Mouse (Mus musculus): ENCODE results near the gene Pbld2.
"Not testable (repeated sequence)": the region's sequence is repeated elsewhere in the genome, so short reads cannot be mapped to it uniquely, and the experiment has no call there.

The Pbld2 gene

DNA sequence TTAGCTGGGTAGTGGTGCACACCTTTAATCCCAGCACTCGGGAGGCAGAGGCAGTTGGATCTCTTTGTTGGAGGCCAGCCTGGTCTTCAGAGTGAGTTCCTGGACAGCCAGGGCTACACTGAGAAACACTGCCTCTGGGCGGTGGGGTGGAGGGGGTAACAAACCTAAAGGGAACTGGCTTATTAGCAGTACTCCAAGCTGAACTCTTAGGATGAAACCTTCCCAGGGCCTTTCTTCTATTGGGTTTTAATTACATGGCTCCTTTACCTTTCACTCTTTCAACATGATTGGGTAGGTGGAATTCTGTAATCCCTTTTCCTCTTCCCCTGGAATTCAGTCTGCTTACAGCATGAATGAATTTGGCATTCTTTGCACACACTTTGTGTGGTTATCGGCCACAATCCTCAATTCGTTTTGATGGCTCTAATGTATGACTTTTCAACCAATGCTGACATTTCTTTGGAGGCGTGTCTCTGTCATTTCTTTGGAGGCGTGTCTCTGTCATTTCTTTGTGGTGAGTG lies 1.4 kb downstream of the Pbld2 start:
- in situ Hi-C loops (cut with MboI, MseI): no loop called here

DNA sequence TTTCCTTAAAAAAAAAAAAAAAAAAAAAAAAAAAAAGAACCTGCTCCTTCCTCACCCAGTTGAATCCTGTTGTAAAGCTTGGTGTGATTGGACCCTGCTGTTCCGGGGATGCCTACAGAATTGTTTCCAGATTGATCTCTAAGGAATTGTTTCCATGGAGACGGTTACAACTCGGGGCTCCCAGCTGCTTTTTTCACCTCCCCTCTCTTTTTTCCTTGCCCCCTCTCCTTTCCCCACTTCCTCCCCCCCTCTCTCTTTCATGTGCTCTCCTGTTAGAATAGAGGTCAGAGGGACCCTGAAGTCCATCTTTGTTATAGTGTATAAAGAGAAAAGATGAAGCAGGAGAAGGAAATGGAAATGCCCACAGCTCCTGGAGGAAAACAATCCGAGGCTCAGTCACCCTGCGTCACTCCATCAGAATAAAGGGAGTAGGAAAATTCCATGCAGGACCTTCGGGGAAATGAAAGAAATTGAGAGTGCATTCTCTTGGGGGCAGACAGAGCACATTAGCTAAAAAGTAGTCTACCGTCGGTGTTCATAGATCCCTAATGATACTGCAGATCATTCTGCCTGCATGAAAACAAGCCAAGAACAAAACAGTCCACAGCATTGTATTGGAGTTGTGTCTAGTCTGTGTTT lies 2.2 kb downstream of the Pbld2 start:
- in situ Hi-C loops (cut with MboI, MseI): no loop called here

DNA sequence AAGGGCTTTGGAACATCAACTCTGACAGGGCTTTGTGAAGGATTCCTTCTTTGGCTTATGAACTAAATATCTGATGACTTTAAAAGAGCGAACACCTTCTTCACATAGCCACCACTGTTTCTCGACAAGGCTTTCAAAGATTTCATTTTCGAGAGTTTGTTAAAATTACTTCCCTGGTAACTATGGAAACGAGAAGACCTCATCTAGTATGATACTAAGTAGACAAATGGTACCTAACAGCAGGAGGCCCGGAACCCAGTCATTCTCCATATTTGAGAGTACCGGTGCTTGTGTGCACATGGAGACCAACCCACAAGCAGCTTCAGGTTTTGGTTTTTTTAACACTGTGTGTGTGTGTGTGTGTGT lies 2.7 kb downstream of the Pbld2 start:
- in situ Hi-C loops (cut with MboI, MseI): no loop called here

DNA sequence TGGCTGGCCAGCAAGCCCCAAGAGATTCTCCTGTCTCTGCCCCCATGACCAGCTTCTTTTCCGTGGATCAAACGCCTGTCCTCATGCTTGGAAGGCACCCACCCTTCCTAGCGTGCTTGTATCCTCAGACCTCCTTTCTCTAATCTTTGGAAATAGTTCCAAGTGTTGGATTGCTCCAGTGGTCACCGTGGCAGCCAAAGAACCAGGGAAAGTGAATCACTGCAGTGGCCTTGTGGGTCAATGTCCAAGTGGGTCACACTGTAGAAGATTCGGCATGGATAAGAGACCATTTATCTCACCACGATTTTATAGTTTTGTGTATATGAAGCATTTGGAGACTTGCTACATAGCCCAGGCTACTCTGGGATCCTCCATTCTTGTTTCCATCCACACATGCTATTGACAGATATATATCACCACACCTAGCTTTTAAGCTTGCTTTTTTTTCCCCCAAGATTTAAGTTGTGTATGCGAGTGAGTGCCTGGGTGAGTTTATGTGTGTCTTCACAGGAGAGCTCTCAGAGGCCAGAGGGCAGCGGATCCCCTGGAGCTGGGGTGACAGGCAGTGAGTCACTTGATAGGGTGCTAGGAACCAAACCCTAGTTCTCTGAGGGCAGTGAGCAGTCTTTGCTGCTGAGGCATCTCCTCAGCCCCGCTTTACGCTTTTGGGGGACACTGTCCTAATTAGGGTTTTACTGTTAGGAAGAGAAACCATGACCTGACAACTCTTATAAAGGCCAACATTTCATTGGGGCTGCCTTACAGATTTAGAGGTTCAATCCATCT lies 3.5 kb downstream of the Pbld2 start:
- in situ Hi-C loops (cut with MboI, MseI): no loop called here

DNA sequence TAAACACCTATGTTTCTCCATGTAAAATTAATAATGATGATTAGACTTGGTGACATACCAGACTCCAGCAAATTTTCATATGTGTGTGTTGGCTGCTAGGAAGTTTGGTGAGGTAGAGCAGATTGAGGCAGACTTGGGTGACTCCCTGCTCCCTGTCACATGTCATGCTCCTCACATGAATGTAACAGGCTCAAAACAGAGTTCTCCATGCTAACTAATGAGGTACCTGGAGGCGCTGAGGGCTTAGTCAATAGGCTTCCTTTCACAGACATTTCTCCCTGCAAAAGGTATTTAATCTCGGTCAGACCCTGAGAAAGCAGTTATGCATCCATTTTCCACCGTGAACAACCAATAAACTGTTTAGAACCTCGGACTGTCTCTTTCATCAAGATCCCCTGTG lies 4.3 kb downstream of the Pbld2 start:
- in situ Hi-C loops (cut with MboI, MseI): no loop called here

DNA sequence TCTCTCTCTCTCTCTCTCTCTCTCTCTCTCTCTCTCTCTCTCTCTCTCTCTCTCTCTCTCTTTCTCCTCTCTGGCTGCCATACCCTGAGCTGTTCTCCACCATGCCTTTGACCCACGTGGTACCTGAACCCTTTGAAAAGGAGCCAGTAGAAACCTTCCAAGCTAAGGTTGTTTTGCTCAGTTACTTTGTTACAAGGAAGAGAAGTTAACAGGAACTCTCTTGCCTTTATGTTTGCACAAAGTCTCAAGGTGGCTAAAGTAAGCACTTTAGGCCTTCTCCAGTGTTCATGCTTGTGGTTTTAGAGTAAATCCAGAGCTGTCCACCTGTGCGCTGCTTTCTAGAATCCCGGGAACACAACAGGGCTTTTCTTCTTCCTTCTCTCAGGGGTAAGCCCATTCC lies 8.2 kb downstream of the Pbld2 start:
- in situ Hi-C loops (cut with MboI, MseI): no loop called here

DNA sequence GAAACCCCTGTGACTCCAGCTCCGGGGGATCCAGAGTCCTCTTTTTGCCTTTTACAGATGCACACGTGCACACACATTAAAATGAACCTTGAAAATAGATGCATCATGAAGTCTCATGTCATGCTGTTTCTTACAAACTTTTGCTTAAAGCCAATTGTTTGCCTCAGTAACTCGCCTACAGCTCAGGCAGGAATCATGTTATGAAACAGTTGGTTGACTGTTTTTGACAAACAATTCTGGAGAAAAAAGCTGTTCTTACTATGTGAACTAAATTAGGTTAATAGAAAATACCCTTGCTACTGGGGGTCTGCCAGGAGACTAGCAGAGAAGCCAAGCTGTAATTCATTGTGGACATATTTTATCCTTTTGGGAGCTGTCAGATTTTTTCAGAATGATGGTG lies 8.8 kb downstream of the Pbld2 start:
- in situ Hi-C loops (cut with MboI, MseI): no loop called here

DNA sequence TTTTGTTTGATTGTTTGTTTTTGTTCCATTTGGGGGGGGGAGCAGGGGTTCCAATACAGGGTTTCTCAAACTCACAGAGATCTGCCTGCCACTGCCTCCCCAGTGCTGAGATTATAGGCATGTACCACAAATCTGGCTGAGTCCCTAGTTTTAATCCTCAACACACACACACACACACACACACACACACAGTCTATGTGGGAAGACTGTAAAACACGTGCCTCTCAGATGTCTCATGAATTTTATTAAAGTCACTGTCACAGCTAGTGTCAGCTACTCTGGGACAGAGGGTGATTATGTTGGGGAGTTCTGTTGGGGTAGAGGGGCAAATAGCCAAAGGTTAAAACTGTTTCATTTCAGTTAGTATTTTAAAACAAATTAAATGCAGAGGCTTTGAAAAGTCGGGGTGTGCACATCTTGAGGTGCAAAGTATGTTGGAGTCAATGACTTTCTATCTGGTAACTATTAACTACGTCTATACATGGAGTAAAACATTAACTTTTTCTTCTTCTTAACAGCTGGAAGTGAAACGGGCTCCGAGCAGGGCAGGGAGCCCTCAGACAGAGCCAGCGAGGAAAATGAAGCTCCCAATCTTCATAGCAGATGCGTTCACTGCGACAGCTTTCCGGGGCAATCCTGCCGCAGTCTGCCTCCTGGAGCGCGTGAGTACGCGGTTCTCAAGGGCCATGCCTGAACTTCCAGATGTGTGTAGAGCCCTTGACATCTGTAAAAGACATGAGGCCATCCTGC lies 14.6 kb downstream of the Pbld2 start:
- in situ Hi-C loops (cut with MboI, MseI): no loop called here

DNA sequence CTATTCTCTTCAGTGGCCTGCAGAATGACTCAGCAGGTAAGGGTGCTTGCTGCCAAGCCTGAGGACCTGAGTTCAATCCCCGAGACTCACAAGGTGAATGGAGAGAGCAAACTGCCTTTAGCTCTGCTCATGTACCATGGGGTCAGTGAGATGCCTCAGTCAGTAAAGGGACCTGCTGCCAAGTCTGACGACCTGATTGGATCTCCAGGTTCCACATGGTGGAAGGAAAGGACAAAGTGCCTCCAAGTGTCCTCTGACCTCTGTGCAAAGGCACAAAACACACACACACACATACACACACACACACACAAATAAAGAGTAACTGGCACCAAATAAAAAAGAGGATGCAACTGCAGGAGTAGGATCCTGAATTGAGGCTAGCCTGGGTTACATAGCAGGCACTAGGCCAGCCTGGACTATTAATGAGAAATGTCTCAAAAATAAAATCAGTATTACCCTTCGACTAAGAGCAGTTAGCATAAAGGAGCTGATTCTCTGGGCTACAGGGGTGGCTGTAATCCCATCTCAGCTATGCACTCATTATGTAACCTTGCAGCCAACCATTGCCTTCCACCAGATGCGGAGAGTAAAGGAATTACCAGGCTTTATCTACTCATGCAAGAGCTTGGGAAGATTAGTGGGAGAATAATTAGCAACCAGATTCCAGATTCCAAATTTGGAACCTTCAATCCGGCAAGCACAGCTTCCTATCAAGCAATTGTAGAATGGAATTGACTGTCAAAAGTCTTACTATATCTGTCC lies 15.9 kb downstream of the Pbld2 start:
- in situ Hi-C loops (cut with MboI, MseI): loop anchor here (5.0 kb wide), 2 partner anchors 42 to 77 kb away; no protein-coding TSS in a partner anchor

DNA sequence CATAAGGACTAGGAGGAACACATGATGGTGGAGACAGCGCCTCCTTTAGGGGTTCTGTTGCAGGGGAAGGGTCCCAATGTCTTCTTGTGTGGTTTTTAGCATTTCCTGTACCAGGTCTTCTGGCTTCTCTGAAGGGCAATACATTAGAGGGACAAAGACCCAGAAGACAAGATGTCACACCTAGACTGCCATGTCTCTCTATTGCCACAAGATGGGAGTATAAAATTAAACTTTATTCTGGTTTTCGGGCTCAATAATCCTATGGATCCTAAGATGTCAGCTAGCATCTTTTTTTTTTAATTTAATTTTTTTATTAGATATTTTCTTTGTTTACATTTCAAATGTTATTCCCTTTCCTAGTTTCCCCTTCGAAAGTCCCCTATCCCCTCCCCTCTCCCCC lies 19.0 kb downstream of the Pbld2 start:
- in situ Hi-C loops (cut with MboI, MseI): loop anchor here (5.0 kb wide), 2 partner anchors 39 to 74 kb away; no protein-coding TSS in a partner anchor

DNA sequence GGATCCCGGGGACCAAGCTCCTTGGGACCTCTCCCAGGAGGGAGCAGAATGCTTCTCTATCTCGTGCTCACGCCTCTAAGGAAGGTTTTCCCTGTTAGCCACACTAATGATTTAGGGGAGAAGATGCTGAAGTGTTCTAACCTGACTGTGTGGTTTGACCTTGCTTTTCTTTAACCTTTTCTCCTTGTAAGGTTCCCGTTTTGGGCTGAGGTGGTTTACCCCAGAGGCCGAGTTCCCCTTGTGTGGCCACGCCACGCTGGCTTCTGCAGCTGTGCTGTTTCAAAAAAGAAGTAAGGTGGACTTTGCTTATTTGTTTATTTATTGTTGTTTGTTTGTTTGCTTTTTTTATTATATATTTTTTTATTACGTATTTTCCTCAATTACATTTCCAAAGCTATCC lies 23.6 kb downstream of the Pbld2 start:
- in situ Hi-C loops (cut with MboI, MseI): no loop called here

DNA sequence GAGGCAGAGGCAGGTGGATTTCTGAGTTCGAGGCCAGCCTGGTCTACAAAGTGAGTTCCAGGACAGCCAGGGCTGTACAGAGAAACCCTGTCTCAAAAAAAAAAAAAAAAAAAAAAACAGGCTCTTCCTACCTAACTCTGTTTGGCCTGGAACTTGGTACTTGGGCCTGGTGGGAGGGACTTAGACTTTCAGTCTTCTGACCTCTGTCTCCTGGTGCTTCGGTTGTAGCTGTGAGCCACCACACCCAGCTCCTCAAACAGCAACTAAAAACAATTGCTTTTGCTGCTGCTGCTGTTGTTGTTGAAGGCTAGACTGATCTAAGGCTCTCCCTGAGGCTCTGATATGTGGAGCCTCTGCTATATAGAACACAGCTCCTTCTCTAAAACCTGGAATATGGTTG lies 25.0 kb downstream of the Pbld2 start:
- in situ Hi-C loops (cut with MboI, MseI): no loop called here

DNA sequence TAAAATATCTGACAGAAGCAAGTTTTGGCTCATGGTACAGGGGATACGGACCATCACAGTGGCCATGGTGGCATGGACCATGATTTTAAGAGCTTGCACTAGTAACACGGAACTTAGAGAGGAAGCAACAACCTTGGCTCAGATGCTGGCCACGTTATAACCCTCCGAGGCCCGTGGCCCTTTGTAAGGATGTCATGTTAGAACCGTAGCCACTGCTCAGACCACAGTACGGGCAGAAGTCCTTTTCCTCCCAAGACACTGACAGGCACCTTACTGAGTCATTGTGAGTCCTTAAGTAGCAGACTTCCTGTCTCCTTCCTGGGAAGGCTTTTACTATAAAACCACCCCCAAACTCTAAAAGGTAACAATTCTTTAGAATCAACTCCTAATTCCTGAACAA lies 27.2 kb downstream of the Pbld2 start:
- in situ Hi-C loops (cut with MboI, MseI): no loop called here

DNA sequence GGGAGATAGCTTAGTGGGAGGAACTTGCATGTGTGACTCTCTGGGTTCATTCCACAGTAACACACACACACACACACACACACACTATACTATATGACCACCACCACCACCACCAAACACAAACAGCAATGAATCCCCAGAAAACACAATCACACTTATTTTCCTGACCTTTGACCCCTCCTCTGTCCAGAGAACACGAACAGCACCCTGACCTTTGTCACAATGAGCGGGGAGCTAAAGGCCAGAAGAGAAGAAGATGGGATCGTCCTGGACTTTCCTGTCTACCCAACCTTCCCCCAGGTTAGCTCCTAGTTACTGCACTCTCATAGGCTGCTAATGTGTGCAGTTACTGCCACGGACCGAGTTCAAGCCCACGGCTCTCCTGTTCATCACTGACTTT lies 27.9 kb downstream of the Pbld2 start:
- in situ Hi-C loops (cut with MboI, MseI): no loop called here

DNA sequence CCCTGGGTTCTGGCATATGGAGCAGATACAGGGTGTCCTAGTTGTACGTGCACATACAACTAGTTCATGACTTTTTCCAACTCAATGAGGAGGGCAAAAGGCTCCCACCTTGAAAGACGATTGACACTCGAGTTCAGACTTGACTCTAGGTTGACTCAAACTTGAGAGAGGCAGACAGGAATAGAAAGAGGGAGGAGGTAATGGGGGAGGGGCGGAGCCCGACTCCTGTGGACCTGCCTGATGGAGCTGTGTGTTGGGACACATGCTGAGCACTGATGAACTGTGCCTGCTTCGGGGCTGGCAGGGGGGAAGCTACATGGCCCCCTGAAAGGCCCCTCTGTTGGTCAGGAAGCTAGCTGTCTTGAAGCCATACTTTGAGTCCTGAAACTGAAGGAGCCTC lies 28.9 kb downstream of the Pbld2 start:
- in situ Hi-C loops (cut with MboI, MseI): no loop called here

DNA sequence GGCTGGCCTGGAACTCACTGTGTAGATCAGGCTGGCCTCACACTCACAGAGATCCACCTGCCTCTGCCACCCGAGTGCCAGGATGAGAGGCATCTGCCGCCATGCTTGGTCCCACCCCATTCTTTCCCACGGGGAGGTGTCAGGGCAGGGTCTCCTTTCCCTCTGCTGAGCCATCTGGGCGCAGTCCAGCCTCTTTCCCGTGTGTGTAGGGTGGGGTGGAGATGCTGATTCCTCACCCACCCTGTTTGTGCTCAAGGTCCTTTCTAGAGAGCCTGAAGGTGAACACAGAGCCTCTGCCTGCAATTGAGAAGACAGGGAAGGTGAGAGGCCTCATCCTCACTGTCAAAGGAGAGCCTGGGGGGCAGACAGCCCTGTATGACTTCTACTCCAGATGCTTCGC lies 30.0 kb downstream of the Pbld2 start:
- in situ Hi-C loops (cut with MboI, MseI): not testable (repeated sequence)

DNA sequence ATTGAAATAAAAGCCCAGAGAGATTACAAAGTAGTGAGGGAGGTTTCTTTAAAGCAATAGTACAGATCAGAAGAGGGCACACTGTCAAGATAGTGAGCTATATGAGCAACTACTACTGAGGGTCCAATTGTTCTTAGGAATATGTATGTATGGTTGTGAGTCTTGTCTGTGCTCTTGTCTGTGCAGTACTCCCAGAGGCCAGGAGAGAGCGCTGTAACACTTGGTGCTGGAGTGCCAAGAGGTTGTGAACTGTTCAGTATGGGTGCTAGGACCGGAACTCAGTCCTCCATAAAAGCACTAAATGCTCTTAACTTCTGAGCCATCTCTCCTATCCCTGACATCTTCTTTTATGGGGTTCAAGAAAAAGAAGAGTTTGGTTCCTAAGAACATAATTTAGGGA lies 30.5 kb downstream of the Pbld2 start:
- in situ Hi-C loops (cut with MboI, MseI): no loop called here

DNA sequence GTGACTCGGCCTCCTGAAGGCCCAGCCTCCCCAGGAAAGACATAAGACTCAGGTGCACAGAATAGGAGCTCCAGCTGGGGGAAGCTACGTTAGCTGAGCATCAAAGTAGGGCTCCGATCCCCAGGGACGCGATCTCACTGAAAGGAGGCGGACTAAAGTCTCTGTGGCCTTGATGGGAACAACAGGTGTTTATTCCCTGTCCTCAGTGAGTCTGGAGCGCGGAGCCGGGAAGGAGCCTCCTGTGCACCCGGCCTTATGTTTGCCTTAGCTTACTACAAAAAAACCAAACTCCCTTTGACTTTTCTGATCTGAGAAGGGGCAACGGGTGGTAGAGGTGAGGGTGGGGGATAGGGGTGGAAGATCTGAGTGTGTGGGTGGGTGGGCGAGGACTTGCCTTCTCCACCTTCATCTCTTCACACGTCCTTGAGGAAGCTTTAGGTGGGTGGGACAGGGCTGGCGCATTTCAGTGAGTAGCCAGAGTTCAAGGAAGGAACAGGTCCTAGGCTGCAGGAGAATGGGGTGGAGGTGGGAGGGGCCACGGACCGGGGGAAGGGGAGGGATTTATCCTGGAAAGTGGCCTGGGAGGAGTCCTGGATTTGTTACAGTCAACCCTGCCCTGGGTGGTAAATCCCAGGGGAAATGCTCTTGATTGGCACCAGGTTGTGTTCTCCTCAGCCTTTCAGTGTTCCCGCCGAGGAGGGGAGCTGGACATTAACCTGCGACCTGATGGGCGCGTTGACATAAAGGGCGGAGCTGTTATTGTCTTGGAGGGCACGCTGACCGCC lies 33.0 kb downstream of the Pbld2 start:
- in situ Hi-C loops (cut with MboI, MseI): no loop called here

DNA sequence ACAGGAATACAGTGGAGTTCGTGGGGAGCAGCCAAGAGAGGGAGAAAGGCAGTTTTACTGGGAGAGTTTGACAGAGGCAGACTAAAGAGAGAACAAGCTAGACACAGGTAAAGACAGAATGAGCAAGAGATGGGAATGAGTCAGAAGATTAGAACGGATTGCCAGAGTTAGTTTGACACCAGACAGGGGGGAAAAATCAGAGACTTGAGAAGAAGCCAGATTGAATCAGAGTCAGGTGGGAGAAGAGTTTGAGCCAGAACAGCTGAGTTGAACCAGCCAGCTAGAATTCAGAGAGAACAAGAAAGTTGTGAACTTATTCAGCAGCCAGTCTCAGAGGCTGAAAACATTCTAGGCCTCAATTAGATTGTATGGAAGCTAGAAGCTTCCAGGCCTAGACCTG lies 35.7 kb downstream of the Pbld2 start, which contains the start of gene Pbld1:
Pbld1 (plus strand) TSS at position 301 of the 400 bp plus-strand sequence.
- in situ Hi-C loops (cut with MboI, MseI): no loop called here

DNA sequence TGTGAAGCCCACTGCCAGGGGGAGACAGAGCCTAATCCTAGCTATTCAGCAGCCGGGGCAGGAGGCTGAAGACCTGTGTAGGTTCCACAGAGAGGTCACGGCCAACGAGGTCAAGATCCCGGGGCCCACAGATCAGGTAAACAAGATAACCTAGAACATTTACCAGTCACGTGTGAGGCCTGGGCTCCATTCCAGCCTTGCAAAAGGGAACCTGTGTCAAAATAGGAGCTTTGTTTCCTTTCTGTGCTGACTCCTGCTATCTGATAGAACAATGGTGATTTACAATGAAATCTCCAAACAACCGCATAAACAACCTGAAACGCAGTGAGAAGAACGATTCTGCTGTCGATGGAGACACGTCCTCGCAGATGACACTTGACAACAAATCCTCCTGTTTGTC lies 36.3 kb downstream of the Pbld2 start:
- in situ Hi-C loops (cut with MboI, MseI): no loop called here

DNA sequence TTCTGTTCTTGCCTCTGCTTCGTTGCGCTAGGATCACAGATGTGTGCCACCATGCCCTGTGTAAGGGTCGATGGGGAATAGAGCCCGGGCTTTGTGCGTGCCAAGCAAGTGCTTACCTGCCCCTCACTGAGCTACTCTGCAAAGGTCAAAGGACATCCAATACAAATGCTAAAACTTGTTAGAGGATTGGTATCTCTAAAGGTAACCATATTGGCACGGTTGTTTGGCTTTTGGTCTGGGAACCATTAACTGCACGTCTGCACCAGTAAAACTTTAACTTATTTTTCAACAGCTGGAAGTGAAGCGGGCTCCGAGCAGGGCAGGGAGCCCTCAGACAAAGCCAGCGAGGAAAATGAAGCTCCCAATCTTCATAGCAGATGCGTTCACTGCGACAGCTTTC lies 37.2 kb downstream of the Pbld2 start:
- in situ Hi-C loops (cut with MboI, MseI): no loop called here
